Mouse (Mus musculus) stomach, postnatal 0 days (tissue): ENCODE measurements around the gene Olfr1417. TPM values are rescaled to one million over a fixed set of nuclear protein-coding genes. Genes with fewer than 3 reads are reported as not detected.

Experiments
- ATAC-seq: fragments of 200-750 bp; cut with Nextera tagmentation; 2 replicates; pipeline ENCODE4 v1.8.0; 2017; ENCODE audit not compliant: low FRiP score, low TSS enrichment
- DNase-seq: peaks from one replicate; pipeline ENCODE4 v3.0.0-alpha.2; 2016; ENCODE audit warnings: low spot score
- H3K27ac ChIP-seq: fragments of 300-500 bp; sonication (generic); replicated peaks from 2 replicates; pipeline ENCODE4 v1.5.1; 2014; ENCODE audit warnings: mild to moderate bottlenecking, control low read depth
- H3K27me3 ChIP-seq: fragments of 300-500 bp; sonication (generic); 2 replicates; pipeline ENCODE4 v1.6.1; 2014; ENCODE audit warnings: low read length; ENCODE audit not compliant: control insufficient read depth, insufficient read depth
- H3K36me3 ChIP-seq: fragments of 300-500 bp; sonication (generic); 2 replicates; pipeline ENCODE4 v1.6.1; 2014; ENCODE audit warnings: low read length, mixed read lengths; ENCODE audit not compliant: control insufficient read depth, insufficient read depth
- H3K4me1 ChIP-seq: fragments of 300-500 bp; sonication (generic); replicated peaks from 2 replicates; pipeline ENCODE4 v1.6.1; 2014; ENCODE audit warnings: antibody characterized with exemption; ENCODE audit not compliant: control insufficient read depth, insufficient read depth
- H3K4me2 ChIP-seq: fragments of 300-500 bp; sonication (generic); replicated peaks from 2 replicates; pipeline ENCODE4 v1.6.1; 2014; ENCODE audit warnings: low read depth, mild to moderate bottlenecking, control low read depth, moderate library complexity
- H3K4me3 ChIP-seq: fragments of 300-500 bp; sonication (generic); 2 replicates; pipeline ENCODE4 v1.5.1; 2014; ENCODE audit warnings: low read depth, low read length, control low read depth
- H3K9ac ChIP-seq: fragments of 300-500 bp; sonication (generic); 2 replicates; pipeline ENCODE4 v1.6.1; 2014; ENCODE audit warnings: mild to moderate bottlenecking, low read length, control low read depth, mixed read lengths
- H3K9me3 ChIP-seq: fragments of 300-500 bp; sonication (generic); 2 replicates; pipeline ENCODE4 v1.6.1; 2016; ENCODE audit warnings: low read length; ENCODE audit not compliant: control insufficient read depth
- CTCF ChIP-seq: IDR thresholded peaks from 2 replicates; pipeline ENCODE4 v1.5.1; 2016; ENCODE audit warnings: antibody characterized with exemption, low read depth, mild to moderate bottlenecking, moderate library complexity
- EP300 ChIP-seq: optimal IDR thresholded peaks from 2 replicates; pipeline ENCODE3; 2016; ENCODE audit warnings: antibody characterized with exemption
- WGBS: fragments of 180-500 bp; shearing (Covaris S2); extraction: QIAGEN DNeasy Blood & Tissue Kit; methylation state at CpG from one replicate; pipeline ENCODE4 v1.1.7; 2014; 5-methylcytosine and 5-hydroxymethylcytosine counted together
- polyA plus RNA-seq: library from polyadenylated mRNA; unstranded; fragments of >200 nt; fragmentation: Nextera tagmentation; extraction: Ambion mirVana; gene quantifications from 2 replicates; pipeline ENCODE4 v1.2.1, GENCODE M21; 2015

Gene Olfr1417
- polyA plus RNA-seq, 1 experiment from 2014 or later: not detected

DNA sequence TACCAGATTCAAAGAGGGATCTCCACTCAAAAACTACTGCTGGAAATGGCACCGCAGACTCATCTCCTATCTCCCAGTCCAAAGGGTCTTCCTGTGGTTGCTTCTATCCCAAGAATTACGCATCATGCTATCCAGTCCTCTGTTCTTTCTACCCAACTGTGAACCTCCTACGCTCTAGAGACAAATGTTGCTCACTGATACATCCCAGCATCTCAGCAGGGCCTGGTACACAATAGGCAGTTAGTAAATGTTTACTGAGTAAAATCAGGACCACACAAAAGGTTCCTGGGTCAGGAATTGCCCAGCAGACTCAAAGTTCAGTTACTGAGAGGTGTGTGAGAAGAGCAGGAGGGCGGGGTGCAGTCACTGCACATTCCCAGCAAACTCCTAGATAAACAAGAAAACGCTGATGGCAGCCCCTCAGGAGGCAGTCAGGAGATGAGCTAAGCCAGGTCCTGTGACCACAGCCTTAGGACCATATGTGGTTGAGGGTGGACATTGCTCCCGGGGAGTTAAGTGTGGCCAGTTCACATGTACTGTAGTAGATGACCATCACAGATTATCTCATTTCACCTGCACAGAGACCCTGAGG, 24.2 kb downstream of the Olfr1417 start:
- Histone ChIP-seq H3K27me3 (no peaks in the 10 kb centered on the region), H3K4me3 (no peak overlapping the region), H3K4me2 (no peak overlapping the region), H3K9me3 (no peaks in the 10 kb centered on the region), H3K9ac (no peak overlapping the region), H3K36me3 (no peaks in the 10 kb centered on the region), H3K27ac (no peak overlapping the region), H3K4me1 (peaks cover 9% of the 10 kb centered on the region; the same call in 1 of the 2 replicates)
- WGBS: 71% methylated on average over 6 of the region's 6 CpGs
- no peak for DNase-seq
- TF ChIP-seq CTCF: no peak
- TF ChIP-seq EP300: no peak
- ATAC-seq: no peak

DNA sequence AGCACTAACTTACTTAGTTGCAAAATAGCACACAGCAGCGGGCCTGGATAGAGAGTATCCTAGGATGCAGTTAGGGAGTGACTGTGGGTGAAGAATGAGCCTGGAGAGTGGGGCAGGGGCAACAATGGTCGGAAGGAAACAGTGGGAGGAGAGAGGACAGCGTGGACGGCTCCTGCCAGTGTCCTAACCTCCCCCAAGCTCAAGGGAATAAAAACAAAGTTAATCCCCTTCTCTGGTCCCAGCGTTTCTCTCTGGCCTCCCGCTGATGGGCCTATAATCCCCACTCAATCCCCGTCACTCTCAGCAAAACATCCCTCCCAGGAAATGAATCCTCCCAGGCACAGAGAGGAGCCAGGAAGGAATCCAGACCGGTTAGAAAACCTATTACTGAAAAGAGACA, 25.4 kb downstream of the Olfr1417 start:
- peak overlapping the region; percentile 13; the same call in 1 of the 2 replicates for H3K9ac ChIP-seq
- no peaks in the 10 kb centered on the region for H3K36me3 ChIP-seq
- no peak for ATAC-seq
- no peak for DNase-seq
- WGBS: 22% methylated on average over 8 of the region's 8 CpGs
- peak overlapping the region; percentile 20; the same call in 1 of the 2 replicates for H3K4me2 ChIP-seq
- H3K4me3 ChIP-seq: no peak overlapping the region
- H3K9me3 ChIP-seq: no peaks in the 10 kb centered on the region
- no peak for TF ChIP-seq CTCF
- no peak for TF ChIP-seq EP300
- peaks cover 9% of the 10 kb centered on the region; the same call in 1 of the 2 replicates for H3K4me1 ChIP-seq
- peak overlapping the region; percentile 85 for H3K27ac ChIP-seq
- H3K27me3 ChIP-seq: no peaks in the 10 kb centered on the region

- ATAC-seq (peak; percentile 50), DNase-seq (no peak)
- TF ChIP-seq EP300: no peak
- no peak for TF ChIP-seq CTCF
- no peaks in the 10 kb centered on the region for H3K36me3 ChIP-seq
- H3K9ac ChIP-seq: no peak overlapping the region
- H3K27me3 ChIP-seq: no peaks in the 10 kb centered on the region
- H3K4me3 ChIP-seq: no peak overlapping the region
- H3K9me3 ChIP-seq: no peaks in the 10 kb centered on the region
- H3K4me2 ChIP-seq: no peak overlapping the region
- peaks cover 9% of the 10 kb centered on the region; the same call in 1 of the 2 replicates for H3K4me1 ChIP-seq
- peak overlapping the region; percentile 85; the same call in 1 of the 2 replicates for H3K27ac ChIP-seq
- WGBS: 38% methylated on average over 4 of the region's 4 CpGs
Measured at GRCm38 (mm10) chr19:11813136-11813535, 25.9 kb downstream of the Olfr1417 start.

DNA sequence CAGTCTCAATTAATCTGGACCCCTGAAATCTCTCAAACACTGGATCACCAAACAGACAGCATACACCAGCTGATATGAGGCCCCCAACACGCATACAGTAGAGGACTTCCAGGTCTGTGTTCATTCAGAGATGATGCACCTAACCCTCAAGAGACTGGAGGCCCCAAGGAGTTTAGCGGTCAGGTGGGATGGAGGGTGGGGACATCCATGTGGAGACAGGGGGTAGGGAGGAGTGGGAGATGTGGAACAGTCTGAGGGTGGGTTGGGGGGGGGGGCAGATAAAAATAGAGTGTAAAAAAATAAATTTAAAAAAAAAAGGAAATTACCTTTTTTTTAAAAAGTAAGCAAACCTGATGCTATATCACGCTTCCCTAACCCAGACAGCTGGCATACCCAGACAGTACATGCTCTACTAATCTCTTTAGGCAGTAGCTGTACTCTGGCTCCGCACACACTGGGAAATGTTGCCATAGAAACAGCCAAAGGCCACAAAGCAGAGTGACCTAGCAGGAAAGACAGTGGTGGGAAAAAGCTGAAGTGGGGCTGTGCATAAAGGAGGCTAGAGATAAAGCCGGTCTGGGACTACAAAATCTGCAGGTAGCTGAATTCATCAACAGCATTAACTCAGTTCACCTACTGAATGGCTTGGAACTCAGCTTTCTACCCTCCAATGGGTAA, 27.2 kb downstream of the Olfr1417 start:
- Histone ChIP-seq H3K27ac (no peak overlapping the region), H3K4me1 (peaks cover 9% of the 10 kb centered on the region; the same call in 1 of the 2 replicates), H3K9ac (no peak overlapping the region), H3K27me3 (no peaks in the 10 kb centered on the region), H3K36me3 (no peaks in the 10 kb centered on the region), H3K4me3 (no peak overlapping the region), H3K9me3 (no peaks in the 10 kb centered on the region), H3K4me2 (no peak overlapping the region)
- no peak for ATAC-seq
- no peak for TF ChIP-seq EP300
- TF ChIP-seq CTCF: no peak
- no peak for DNase-seq
- WGBS: 54% methylated on average over 5 of the region's 5 CpGs

- 48% methylated on average over 1 of the region's 1 CpGs for WGBS
- Histone ChIP-seq H3K4me1 (peaks cover 9% of the 10 kb centered on the region; the same call in 1 of the 2 replicates), H3K27me3 (no peaks in the 10 kb centered on the region), H3K9ac (no peak overlapping the region), H3K27ac (no peak overlapping the region), H3K4me3 (no peak overlapping the region), H3K4me2 (no peak overlapping the region), H3K36me3 (no peaks in the 10 kb centered on the region), H3K9me3 (no peaks in the 10 kb centered on the region)
- ATAC-seq (no peak), DNase-seq (no peak)
- TF ChIP-seq CTCF: no peak
- no peak for TF ChIP-seq EP300
Measured at GRCm38 (mm10) chr19:11810856-11811255, 28.2 kb downstream of the Olfr1417 start.
